Mouse (Mus musculus) CH12.LX (cell line): Measurements from ENCODE around the gene Slc30a6.
"Not testable (repeated sequence)": the region's sequence is repeated elsewhere in the genome, so short reads cannot be mapped to it uniquely, and the experiment has no call there.

Experiments
- CTCF ChIP-seq, 2 experiments: IDR thresholded peaks in 1 of 2; conservative IDR thresholded peaks in 1 of 2; 2 replicates each; pipeline ENCODE4 v1.5.1; 2011 to 2012; ENCODE audit warnings: low read depth in 2 of 2, low read length in 2 of 2, improper control_type of control experiment in 1 of 2, inconsistent platforms in 1 of 2, mild to moderate bottlenecking in 1 of 2, moderate library complexity in 1 of 2
- EP300 ChIP-seq: IDR thresholded peaks from 2 replicates; pipeline ENCODE4 v1.6.1; 2011; ENCODE audit warnings: low read length, improper control_type of control experiment
- HCFC1 ChIP-seq: IDR thresholded peaks from 2 replicates; pipeline ENCODE4 v1.6.1; 2012; ENCODE audit warnings: low read depth, mild to moderate bottlenecking, inconsistent platforms, low read length, improper control_type of control experiment
- MAFK ChIP-seq: IDR thresholded peaks from 2 replicates; pipeline ENCODE4 v1.6.1; 2011; ENCODE audit warnings: low read length, improper control_type of control experiment; ENCODE audit not compliant: insufficient replicate concordance
- POLR2A ChIP-seq: IDR thresholded peaks from 2 replicates; pipeline ENCODE4 v1.6.1; 2011; ENCODE audit warnings: low read depth, mild to moderate bottlenecking, improper control_type of control experiment, low read length
- RCOR1 ChIP-seq: conservative IDR thresholded peaks from 2 replicates; pipeline ENCODE4 v1.6.1; 2012; ENCODE audit warnings: low read depth, mild to moderate bottlenecking, inconsistent platforms, low read length, improper control_type of control experiment
- TBP ChIP-seq: conservative IDR thresholded peaks from 2 replicates; pipeline ENCODE4 v1.6.1; 2011; ENCODE audit warnings: low read depth, low read length, improper control_type of control experiment
- ZC3H11A ChIP-seq: IDR thresholded peaks from 2 replicates; pipeline ENCODE4 v1.6.1; 2012; ENCODE audit warnings: low read depth, mild to moderate bottlenecking, inconsistent platforms, low read length, improper control_type of control experiment

DNA sequence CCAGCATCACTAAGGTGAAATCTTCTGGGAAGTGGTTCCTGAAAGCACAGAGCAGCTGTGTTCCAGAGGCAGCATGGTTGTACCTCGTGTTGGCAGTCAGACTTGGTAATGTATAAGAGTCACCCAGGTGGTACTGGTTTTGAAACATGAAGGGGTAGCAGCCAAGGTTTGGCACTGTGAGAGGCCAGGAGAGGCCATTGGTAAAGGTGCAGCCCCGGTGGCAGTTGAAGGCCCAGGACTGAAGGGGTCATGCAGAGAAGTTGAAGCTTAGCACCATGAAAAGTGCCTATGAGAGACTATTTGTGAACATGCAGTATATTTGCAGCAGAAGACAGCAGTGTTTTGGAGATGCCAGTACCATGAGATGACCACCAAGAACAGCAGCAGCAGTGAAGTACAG lies 72.6 kb downstream of the Slc30a6 start:
- TF ChIP-seq ZC3H11A; RCOR1; CTCF (conservative IDR thresholded peaks at IDR 0.05 in 1 of 2, IDR thresholded peaks at IDR 0.05 in 1 of 2; ENCODE audit: low read depth in 2 of 2, low read length in 2 of 2); MAFK; HCFC1; POLR2A; TBP; EP300: not testable (repeated sequence)
